In genomic region chr11:69398059-69398458, GRCm38 (mm10) we compare ENCODE assay signal across 8 mouse cellular contexts. TPM values are rescaled to one million over a fixed set of nuclear protein-coding genes. Genes with fewer than 3 reads are reported as not detected.
DNase-seq lines count a peak whose midpoint lies in the region; ATAC-seq and TF ChIP-seq lines count a peak whose summit lies in the region.

Gene Tmem88, minus strand, starts transcription at chr11:69398234.

- peaks cover 10% of the 10 kb centered on the region for H3K4me1 ChIP-seq in lung, postnatal 0 days (ENCODE audit: insufficient read depth, low read depth, low read length)

- no peak for TF ChIP-seq CTCF in lung, postnatal 0 days (IDR thresholded peaks at IDR 0.05)

- H3K27ac ChIP-seq in lung, postnatal 0 days (ENCODE audit: low read length), result peak within 1 kb of the TSS; percentile 94

- TF ChIP-seq EP300 in lung, postnatal 0 days (IDR thresholded peaks at IDR 0.05), result peak; percentile 48; the same call in 1 of the 2 replicates

- peaks cover 10% of the 10 kb centered on the region; the same call in 1 of the 2 replicates for H3K36me3 ChIP-seq in lung, postnatal 0 days (ENCODE audit: insufficient read depth, low read length)

- no peaks in the 10 kb centered on the region for H3K9me3 ChIP-seq in lung, postnatal 0 days (ENCODE audit: low read length)

- peak; percentile 23 to 63 for DNase-seq in spleen, postnatal 4 days (ENCODE audit: low spot score in 2 of 2)
- DNase-seq in spleen, postnatal 10 days (ENCODE audit: low spot score in 2 of 2), result no peak
- peak; percentile 72 for DNase-seq in embryo, embryonic 10.5 days (ENCODE audit: low spot score)
- DNase-seq in heart, adult 9 months (ENCODE audit: low spot score in 2 of 2), result peak; percentile 58 to 82
- peak; percentile 53 for DNase-seq in kidney, adult 9 months
- peak; percentile 65 for DNase-seq in lung, postnatal 0 days (ENCODE audit: low spot score)
- DNase-seq in testis, postnatal 10 days (ENCODE audit: low spot score), result peak; percentile 63
- no peak for DNase-seq in left cerebral cortex, postnatal 36 days (ENCODE audit: low spot score in 2 of 2)

- 17% methylated on average over 11 of the region's 16 CpGs for WGBS in lung, postnatal 0 days

- no peaks in the 10 kb centered on the region for H3K27me3 ChIP-seq in lung, postnatal 0 days (replicated peaks; ENCODE audit: insufficient read depth, low read length)

- H3K4me2 ChIP-seq in lung, postnatal 0 days (replicated peaks; ENCODE audit: low read depth, low read length), result peak within 1 kb of the TSS; percentile 76

- H3K9ac ChIP-seq in lung, postnatal 0 days (replicated peaks; ENCODE audit: low read depth), result peak within 1 kb of the TSS; percentile 84

- peak; percentile 3; the same call in 1 of the 2 replicates for ATAC-seq in lung, postnatal 0 days

- intact Hi-C loops in left cerebral cortex, postnatal 36 days (cut with DNase I), result loop anchor here (5.0 kb wide), 1 partner anchor 179 kb away; no protein-coding TSS in a partner anchor

- peak within 1 kb of the TSS; percentile 40 for H3K4me3 ChIP-seq in lung, postnatal 0 days (ENCODE audit: low read depth, low read length)

RNA-seq across cellular contexts. Expression of gene Tmem88, which starts in this region (rescaled TPM):
- polyA plus RNA-seq in lung, postnatal 0 days (2015; fragmentation: Nextera tagmentation; extraction: Ambion mirVana), result 96.5 and 101 TPM in 2 replicates
- 1 to 10 TPM; 2.9 to 4.7 TPM for total RNA-seq in left cerebral cortex, postnatal 36 days (2021)

Comparison
In these comparisons a context has a peak if more than half of its experiments do, and no peak if none do; other contexts are left out.
1. DNase-seq: peak in spleen, postnatal 4 days (2 of 2), embryo, embryonic 10.5 days (single experiment), heart, adult 9 months (2 of 2), kidney, adult 9 months (single experiment), lung, postnatal 0 days (single experiment) and testis, postnatal 10 days (single experiment); none in spleen, postnatal 10 days (0 of 2) and left cerebral cortex, postnatal 36 days (0 of 2).